Mouse (Mus musculus) cerebellum, adult 2 months (tissue): ENCODE measurements around the gene 1700028K03Rik.

Source experiments
- CTCF ChIP-seq: fragments of 200-500 bp; IDR thresholded peaks from 2 replicates; pipeline ENCODE4 v1.5.1; 2011; ENCODE audit warnings: low read depth, mild to moderate bottlenecking, control low read depth, low read length, moderate library complexity, borderline replicate concordance; ENCODE audit not compliant: insufficient read depth
- POLR2A ChIP-seq: fragments of 200-500 bp; IDR thresholded peaks from 2 replicates; pipeline ENCODE4 v1.6.1; 2011; ENCODE audit warnings: low read length, control low read depth, borderline replicate concordance; ENCODE audit not compliant: insufficient read depth

DNA sequence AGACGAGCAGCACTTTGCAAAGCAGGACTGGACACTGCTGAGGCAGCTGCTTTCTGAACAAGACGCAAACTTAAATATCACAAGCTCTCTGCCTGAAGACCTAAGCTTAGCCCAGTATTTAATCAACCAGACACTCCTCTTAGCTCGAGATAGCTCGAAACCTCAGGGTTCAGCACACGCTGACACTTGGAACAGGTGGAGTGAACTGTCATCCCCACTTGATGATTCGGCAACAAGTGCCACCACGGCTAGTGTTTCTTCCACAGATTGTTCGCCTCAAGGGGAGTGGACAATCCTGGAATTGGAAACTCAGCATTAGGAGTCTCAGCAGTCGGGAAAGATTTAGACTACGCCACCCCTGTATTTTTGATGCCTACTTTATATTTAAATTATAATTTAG lies 24.0 kb upstream of the 1700028K03Rik start:
- TF ChIP-seq CTCF (no peak), POLR2A (no peak)
